Mouse (Mus musculus) right cerebral cortex, postnatal 36 days (tissue): ENCODE measurements around the gene Gpr25.

Experiments
- DNase-seq, 2 experiments: peaks; one replicate each; pipeline ENCODE4 v3.0.0; 2022; ENCODE audit warnings: low spot score in 2 of 2, mixed read lengths in 1 of 2

Gpr25 gene

DNA sequence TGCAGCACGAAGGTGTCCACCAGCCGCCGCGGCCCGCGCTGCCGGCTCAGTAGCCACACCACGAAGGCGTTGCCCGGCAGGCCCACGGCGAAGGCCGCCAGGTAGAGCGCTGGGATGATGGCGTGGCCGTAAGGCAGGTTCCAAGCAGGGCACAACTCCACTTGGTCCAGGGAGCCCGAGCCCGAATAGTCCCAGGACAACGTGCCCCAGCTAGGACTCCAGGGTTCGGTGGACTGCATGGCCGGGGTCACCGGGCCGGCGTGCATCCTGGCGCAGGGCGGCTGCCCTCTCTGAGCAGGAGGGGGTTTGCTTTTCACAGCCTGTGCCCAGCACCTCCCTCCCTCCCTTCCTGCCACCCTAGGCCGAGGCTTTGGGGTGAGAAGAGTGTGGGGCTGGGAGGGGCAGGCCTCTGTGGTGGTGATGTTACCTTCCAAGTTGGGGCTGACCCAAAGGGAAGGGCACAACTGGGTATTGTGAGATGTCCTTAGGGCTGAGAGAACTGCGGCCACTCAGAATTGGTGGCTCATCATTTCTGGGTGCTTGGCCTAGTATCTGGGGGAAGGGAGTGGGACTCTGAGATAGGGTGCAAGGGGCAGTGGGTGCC is at the start of gene Gpr25:
Gene Gpr25 (minus strand): TSS at position 239 of the 604 bp plus-strand sequence.
- DNase-seq: no peak

DNA sequence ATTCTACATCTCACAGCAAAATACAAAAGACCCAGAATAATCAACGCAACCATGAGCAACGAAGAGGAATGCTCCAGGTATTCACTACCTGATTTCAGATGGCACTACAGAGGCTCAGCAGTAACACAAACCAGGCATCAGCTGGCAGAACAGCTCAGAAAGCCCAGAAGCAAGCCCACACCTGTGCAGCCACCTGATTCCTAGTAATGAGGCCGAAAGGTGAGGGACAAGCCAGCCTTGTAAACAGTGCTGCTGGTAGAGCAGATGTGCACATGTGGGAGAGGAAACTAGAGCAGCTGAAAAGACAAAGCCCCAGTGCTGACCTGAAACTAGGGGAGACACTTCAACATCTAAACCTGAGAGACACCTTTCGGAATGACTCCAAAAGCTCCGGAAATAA is 48.5 kb upstream of the Gpr25 start:
- DNase-seq: no peak

GRCm38 (mm10) chr1:136306424-136306823 is 45.8 kb upstream of the Gpr25 start:
- DNase-seq: no peak

DNA sequence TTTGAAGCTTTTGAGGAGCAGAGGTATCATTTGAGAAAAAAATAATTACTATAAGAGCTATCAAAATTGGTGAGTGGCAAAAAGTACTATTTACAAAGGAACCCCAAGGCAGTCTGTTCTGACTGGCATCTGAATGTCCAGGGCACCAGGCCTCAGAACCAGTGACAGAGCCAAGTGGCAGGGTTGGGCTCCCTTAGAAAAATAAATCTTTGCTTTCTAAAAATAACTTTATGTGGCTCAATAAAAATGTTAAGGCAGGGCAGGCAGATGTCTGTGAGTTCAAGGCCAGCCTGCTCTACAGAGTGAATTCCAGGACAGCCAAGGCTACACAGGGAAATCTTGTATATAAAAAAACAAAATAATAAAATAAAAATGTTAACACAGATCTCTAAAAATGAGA is 33.3 kb upstream of the Gpr25 start:
- no peak for DNase-seq

- no peak for DNase-seq
Measured at GRCm38 (mm10) chr1:136289803-136290202, 29.1 kb upstream of the Gpr25 start.

DNA sequence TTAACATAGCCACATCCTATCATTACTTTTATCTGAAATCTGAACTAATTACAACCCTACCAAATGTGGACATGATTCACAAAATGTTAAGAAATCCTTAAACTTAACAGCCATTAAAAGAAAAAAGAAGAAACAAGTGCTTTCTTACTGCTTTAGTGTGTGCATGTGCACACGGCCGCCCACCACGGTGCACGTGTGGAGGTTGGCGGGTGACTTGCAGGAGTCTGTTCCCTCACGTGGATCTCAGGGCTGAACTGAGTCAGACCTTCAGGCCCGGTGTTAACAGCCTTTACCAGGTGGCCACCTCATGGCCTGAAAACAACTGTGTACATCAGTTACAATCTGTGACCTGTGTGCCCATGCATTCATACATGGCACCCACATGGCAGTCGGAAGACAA is 16.7 kb upstream of the Gpr25 start:
- no peak for DNase-seq

DNA sequence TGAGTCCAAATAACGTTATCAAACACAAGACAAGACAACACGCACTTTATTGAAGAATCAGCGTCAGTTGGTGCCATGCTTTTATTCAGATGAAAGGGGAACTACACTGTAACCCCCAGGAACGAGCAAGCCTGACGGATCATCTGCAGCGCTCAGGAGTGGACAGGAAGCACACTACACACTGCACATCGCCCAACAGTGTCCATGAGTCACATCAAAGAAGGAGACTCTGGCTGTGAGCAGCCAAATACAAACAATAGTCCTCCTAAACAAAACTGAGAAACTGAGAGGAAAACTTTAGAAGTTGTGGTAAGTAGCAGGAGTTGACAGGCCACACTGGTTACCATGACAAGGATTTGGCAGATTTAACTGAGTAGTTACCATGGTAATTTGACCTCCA is 7.6 kb upstream of the Gpr25 start:
- DNase-seq: no peak

DNA sequence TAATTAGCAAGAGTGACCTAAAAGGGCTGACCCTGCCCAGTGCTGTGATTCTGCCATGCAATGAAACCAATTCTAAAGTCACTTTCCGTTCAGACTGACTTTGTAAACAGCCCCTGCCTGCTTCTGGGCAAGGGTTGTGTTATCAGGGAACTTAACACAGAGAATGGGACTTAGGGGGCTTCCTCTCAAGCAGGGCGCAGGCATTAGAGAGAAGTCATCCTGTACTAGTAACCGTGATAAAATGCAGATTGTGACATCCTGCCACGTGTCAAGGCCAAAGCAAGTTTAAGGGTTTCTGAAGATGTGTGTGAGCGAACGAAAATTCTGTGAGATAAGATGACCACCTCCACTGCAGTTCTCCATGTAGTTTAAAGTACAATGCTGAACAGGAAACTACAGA is 5.5 kb upstream of the Gpr25 start:
- no peak for DNase-seq

DNA sequence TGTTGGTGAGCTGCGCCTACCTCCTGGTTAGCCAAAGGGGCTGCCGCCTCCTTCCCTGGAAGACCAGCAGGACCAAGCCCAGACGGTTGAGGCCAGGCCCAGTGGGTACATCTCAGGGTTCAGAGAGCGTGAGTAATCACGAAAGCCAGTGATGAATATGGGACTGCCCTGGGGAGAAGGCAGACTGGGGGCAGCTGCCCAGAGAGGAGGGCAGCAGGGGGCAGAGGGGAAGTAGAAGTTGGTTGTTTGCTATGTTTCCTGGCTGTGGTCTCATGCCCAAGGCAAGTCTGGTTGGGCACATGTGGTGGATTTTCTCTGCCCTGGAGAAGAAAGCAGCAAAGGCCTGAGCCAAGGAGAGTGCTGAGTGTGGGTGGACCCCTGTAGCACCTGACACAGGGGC is 2.7 kb upstream of the Gpr25 start:
- no peak for DNase-seq

DNA sequence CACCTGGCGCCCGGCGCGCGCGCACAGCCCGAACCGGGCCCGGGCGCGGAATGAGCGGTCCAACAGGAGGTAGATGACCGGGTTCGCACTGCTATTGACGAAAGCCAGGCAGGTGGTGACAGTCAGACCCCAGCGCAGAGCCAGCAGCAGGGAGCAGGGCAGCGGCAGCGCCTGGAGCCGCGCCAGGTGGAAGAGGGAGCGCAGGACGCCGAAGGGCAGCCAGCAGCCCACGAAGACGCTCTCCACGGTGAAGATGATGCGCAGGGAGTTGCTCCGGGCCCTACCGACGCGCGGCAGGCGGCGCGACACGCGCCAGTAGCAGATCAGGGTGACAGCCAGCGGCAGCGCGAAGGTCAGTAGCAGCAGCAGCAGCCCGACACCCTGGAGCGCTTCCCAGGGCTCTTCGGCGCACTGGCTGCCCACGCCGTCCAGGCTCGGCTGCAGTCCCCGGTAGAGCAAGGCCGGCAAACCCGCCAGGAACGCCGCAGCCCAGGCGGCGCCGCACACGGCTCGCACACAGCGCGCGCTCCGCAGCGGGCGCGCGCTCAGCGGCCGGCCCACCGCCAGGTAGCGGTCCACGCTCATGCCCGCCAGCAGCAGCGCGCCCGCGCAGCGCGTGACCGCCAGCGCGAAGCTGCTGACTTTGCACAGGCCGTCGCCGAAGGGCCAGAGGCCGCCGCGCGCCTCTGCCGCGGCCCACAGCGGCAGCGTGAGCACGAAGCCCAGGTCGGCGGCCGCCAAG is 609 bp downstream of the Gpr25 start:
- peak; percentile 51 to 58 for DNase-seq

DNA sequence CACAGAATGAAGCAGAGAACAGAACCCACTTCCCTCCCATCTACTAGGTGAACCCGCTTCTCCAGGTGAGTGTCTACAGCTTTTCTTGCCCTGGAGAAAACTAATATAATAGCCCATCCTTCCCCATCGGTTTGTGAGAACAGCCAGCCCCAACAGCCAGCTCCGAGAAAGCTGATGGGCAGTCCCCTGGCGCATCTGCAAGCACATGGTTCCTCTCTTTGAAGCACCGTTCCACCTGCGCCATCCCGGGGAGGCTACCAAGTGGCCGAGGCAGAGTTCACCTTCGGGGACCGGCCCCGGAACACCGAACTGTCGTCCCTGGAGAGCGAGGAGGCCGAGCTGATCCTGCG is 1.2 kb downstream of the Gpr25 start:
- no peak for DNase-seq

- DNase-seq: no peak
Measured at GRCm38 (mm10) chr1:136258495-136258894, 2.2 kb downstream of the Gpr25 start.

DNA sequence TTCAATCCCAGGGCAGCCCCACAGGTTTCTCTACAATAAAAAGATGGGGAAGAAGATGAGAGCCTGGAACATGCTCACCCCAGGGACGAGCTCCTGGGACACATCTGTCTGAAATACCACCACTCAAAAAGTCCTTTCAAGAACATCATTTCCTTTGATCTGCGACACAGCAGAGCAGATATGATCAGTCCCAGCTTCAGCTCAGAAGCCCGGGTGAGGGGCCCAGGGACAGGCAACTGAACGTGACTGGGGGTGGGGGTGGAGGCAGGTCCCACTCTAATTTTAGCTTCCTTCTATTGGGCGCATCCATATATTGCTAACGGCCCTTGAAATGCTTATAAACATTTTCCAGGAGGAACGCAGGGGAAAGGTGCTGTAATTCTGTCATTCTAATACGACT is 5.0 kb downstream of the Gpr25 start:
- no peak for DNase-seq

DNA sequence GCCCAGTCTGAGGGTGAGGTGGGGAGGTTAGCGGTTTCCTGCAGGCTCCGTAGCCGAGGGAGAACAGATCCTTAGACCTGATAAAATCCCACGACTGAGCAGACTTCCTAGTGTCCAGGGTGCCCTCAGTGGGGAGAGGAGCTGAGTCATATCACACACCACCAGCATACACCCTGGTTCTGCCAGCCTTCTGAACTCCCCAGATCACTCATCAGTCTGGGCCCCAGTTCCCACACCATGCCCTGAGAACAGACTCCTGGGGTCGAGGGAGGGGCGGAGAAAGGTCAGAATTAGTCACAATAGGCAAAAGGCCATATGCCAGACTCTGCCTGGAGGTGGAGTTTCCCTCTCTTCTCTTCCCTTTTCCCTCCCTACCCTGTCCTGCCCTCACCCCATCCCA is 5.5 kb downstream of the Gpr25 start:
- no peak for DNase-seq

GRCm38 (mm10) chr1:136254503-136255065 is 6.1 kb downstream of the Gpr25 start:
- DNase-seq: no peak

DNA sequence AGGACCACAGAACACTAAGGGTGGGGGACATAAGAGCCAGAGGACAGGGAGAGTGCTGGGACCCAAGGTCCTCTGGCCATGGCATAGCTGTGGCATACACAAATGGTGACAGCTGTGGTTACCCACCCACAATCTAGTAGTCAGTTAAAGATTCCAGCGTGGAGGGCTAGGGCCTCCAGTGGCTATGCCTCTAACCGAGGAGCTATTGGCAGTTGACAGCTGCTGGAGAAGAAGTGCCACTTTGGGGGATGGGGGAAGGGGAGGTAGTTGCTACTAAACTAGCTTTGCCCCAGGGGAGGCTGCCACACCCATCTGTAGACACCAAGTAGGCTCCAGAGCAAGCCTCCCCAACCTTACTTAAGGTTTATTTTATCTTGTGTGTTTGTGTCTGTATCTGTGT is 7.2 kb downstream of the Gpr25 start:
- DNase-seq: no peak

GRCm38 (mm10) chr1:136249662-136250061 is 11.0 kb downstream of the Gpr25 start:
- no peak for DNase-seq

DNA sequence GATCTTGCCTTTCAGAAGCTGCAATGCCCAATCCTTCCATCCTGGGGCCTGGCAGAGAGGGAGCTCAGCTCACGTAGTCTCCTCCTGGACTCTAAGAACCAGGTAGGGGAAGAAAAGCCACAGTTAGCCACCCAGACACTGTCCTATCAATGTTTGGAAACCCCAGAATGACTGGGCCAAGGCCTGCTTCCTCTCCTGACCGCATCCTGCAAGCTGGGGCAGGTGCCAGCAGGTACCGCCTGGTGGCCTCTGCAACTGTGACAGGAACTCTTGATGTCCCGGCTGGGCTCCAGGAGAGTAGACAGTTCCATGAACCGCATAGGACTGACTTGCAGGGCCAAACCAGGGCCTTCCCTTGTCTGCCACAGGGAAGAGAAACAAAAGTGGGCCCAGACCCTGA is 13.3 kb downstream of the Gpr25 start:
- no peak for DNase-seq

- no peak for DNase-seq
Measured at GRCm38 (mm10) chr1:136244469-136244868, 16.2 kb downstream of the Gpr25 start.

DNA sequence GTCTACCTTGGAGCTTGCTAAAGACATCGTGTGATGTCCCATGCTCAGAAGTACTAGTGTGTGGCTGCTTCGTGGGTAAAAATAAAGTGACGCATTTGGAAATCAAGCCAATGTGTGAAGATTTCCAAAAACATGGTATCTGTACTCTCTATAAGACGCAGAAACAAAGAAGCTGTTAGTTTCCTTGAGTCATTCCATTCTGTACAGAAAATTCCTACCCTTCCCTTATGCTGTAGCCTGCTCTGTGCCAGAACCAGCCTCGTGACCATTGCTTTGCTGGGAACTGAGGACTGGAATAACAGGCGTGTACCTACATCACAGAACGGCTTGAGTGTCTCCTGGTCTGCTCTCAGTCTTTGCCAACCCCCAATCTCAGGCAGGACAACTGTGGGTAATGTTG is 18.9 kb downstream of the Gpr25 start:
- peak in 1 of 2 experiments; percentile 16 for DNase-seq

- no peak for DNase-seq
Measured at GRCm38 (mm10) chr1:136238495-136238894, 22.2 kb downstream of the Gpr25 start.

DNA sequence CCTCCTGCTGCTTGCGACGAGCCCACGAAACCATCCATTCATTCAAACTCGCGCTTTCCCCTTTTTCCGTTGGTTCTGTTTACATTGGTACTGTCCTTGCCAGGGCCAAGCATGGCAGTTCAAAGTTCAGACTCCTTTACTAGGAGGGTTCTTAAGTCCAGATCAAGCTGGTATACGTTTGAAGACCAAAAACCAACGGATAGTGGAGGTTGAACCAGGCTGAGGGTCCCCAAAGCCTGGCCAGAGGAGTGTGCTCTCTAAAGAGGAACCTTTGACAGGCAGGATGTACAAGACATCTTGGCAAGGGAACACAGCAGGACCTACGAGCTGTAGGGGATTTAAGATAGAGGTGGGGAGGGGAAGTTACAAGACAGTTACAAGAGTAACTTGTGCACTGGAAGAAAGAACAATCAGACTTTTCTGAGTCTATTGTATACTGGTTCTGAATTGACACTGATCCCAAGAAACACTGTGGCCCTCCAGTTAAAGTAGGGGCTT is 26.0 kb downstream of the Gpr25 start:
- DNase-seq: no peak

DNA sequence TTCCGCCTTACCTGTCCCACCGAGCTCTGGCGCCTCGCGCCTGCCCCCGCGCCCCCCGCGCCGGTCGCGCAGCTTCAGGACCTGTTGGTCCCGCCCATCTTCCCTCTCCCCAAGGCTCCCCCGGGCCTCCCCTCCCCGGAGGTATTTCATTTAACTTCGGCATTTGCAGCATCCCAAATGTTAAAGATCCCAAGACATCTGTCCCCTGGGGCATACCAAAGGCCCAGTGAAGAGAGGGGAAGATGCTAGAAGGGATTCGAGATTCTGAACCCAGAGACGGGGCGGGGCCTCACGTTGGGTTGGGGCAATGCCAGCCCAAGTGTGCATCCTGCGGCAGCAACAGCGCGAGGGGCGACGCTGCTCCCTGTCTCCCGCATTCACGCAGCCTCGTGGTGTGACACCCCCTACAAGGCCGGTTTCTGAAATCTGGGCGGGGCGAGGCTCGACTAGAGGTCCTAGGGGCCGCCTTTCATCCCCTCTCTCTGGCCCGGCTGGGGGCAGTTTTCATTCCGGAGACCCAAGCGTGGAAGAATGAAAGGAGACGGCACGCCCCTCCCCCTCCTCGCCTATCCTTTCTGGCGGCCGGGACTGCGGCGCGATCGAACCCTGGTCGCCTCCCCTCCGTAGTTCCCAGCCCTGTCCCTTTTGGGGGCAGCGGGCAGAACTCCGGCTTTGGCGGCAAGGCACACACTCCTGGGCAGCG is 26.6 kb downstream of the Gpr25 start, which contains the start of gene Inava:
Gene Inava (minus strand): TSS at position 373 of the 703 bp plus-strand sequence.
- DNase-seq: no peak
